ENCODE assay signal across 20 mouse cellular contexts in genomic region chr14:87110634-87111033, GRCm38 (mm10). TPM values are rescaled to one million over a fixed set of nuclear protein-coding genes. Genes with fewer than 3 reads are reported as not detected.
DNase-seq lines count a peak whose midpoint lies in the region; ATAC-seq and TF ChIP-seq lines count a peak whose summit lies in the region.
"Had no signal": no experiment of that assay in that cellular context is flagged by ENCODE, and none has a peak within 500 bp of the region (broad histone marks: within the 10 kb centered on the region; RNA-seq: fewer than 3 reads in every experiment).

No protein-coding gene starts in this region.

- H3K4me3 ChIP-seq in ES-E14 (ENCODE audit: insufficient read depth in 1 of 2, low read depth in 1 of 2, low read length in 2 of 2, poor library complexity in 1 of 2, severe bottlenecking in 1 of 2): no peak overlapping the region
- H3K4me3 ChIP-seq: embryonic facial prominence, embryonic 15.5 days; erythroblast, embryonic 14.5 days; forebrain, embryonic 10.5 days; heart, adult 2 months; heart, embryonic 12.5 days; hindbrain, embryonic 10.5 days; intestine, embryonic 15.5 days had no signal

- H3K4me1 ChIP-seq in ES-E14 (ENCODE audit: control insufficient read depth in 2 of 2, insufficient read depth in 2 of 2, low read length in 2 of 2, poor library complexity in 1 of 2): peaks cover 0 to 10% of the 10 kb centered on the region in 2 experiments; a peak in 2 of 4 replicates
- H3K4me1 ChIP-seq: embryonic facial prominence, embryonic 15.5 days; intestine, embryonic 15.5 days had no signal

- ATAC-seq in granulocyte monocyte progenitor cell, adult 5-6 weeks (replicated peaks; ENCODE audit: poor library complexity, severe bottlenecking): peak; percentile 17; the same call in 1 of the 2 replicates
- ATAC-seq: forebrain, embryonic 14.5 days; intestine, embryonic 15.5 days had no signal

- H3K27ac ChIP-seq in ES-E14 (ENCODE audit: insufficient read depth, low read depth, low read length, poor library complexity, severe bottlenecking): no peak overlapping the region
- H3K27ac ChIP-seq: embryonic facial prominence, embryonic 15.5 days; forebrain, embryonic 10.5 days; heart, adult 2 months; hindbrain, embryonic 10.5 days; hindbrain, embryonic 14.5 days; intestine, embryonic 15.5 days had no signal

- DNase-seq in retina, postnatal 1 day: peak; percentile 23
- no peak for DNase-seq in retina, embryonic 14.5 days (ENCODE audit: low spot score)
- DNase-seq in ES-E14 (ENCODE audit: low read depth, low spot score): peak; percentile 56
- DNase-seq in adrenal gland, postnatal 4 days (ENCODE audit: low spot score in 2 of 2): no peak
- no peak for DNase-seq in heart, adult 18-20 months
- DNase-seq: adrenal gland, postnatal 14 days; cerebellum, adult 18-20 months; cerebellum, adult 9-11 months; gastrocnemius, postnatal 36 days; heart, adult 2 months; kidney, adult 18-20 months had no signal

- in situ Hi-C loops in ES-E14 (cut with MboI; ENCODE audit: low sequenced_read_pairs in 2 of 2, unreplicated experiment in 2 of 2): no loop called here

- H3K36me3 ChIP-seq in ES-E14 (ENCODE audit: control insufficient read depth, insufficient read depth, low read length, poor library complexity, severe bottlenecking): no peaks in the 10 kb centered on the region
- H3K36me3 ChIP-seq: embryonic facial prominence, embryonic 15.5 days; heart, embryonic 12.5 days; hindbrain, embryonic 10.5 days; intestine, embryonic 15.5 days had no signal

- no peaks in the 10 kb centered on the region for H3K9me3 ChIP-seq in ES-E14 (ENCODE audit: control insufficient read depth, insufficient read depth, low read depth, low read length)
- H3K9me3 ChIP-seq: embryonic facial prominence, embryonic 15.5 days; forebrain, embryonic 10.5 days; heart, embryonic 12.5 days; hindbrain, embryonic 10.5 days; intestine, embryonic 15.5 days had no signal

- no peak overlapping the region for H3K9ac ChIP-seq in ES-E14 (ENCODE audit: insufficient read depth, low read depth, low read length, poor library complexity, severe bottlenecking)
- H3K9ac ChIP-seq: embryonic facial prominence, embryonic 15.5 days; heart, embryonic 12.5 days; hindbrain, embryonic 14.5 days; intestine, embryonic 15.5 days had no signal

TF ChIP-seq in ES-E14, 5 proteins besides CTCF, POLR2A, EP300 and RAD21:
- TF ChIP-seq HCFC1 (IDR thresholded peaks at IDR 0.05; ENCODE audit: borderline replicate concordance, insufficient read depth, low read length): no peak
- TF ChIP-seq MAFK (IDR thresholded peaks at IDR 0.05; ENCODE audit: insufficient read depth, low read depth, low read length): no peak
- TF ChIP-seq ZC3H11A (IDR thresholded peaks at IDR 0.05; ENCODE audit: borderline replicate concordance, low read depth, low read length): no peak
- TF ChIP-seq ZNF384 (IDR thresholded peaks at IDR 0.05; ENCODE audit: low read depth, low read length): peak; percentile 88
- no peak for TF ChIP-seq CHD2 (IDR thresholded peaks at IDR 0.05; ENCODE audit: low read depth, low read length)

RNA-seq across cellular contexts. Expression of gene Diaph3, which starts 30.4 kb away (rescaled TPM):
- 13.1 and 20.1 TPM in 2 replicates for total RNA-seq in ES-E14 (2012; rRNA removed)
- total RNA-seq in granulocyte monocyte progenitor cell, adult 5-6 weeks (2014; fragmentation: Nextera tagmentation): 24.3 and 43.5 TPM in 2 replicates
- 35.6 and 40.1 TPM in 2 replicates for total RNA-seq in granulocyte monocyte progenitor cell, adult 5-6 weeks (2017)
- 10 to 100 TPM; 15.9 to 22.9 TPM for total RNA-seq in adrenal gland, postnatal 4 days (2021)
- 1 to 10 TPM in 1 of 2 experiments, under 1 TPM in 1; 0.60 to 1.5 TPM for total RNA-seq in heart, adult 18-20 months (2021)

Comparison
In these comparisons a context has a peak if more than half of its experiments do, and no peak if none do; other contexts are left out.
1. DNase-seq: peak in retina, postnatal 1 day (single experiment) and ES-E14 (single experiment); none in retina, embryonic 14.5 days (single experiment), adrenal gland, postnatal 4 days (0 of 2) and heart, adult 18-20 months (0 of 2).